Mouse (Mus musculus) gastrocnemius, adult 8-10 months (tissue): ENCODE data around the gene Med11. TPM values are rescaled to one million over a fixed set of nuclear protein-coding genes. Genes with fewer than 3 reads are reported as not detected.
"Not testable (repeated sequence)": the region's sequence is repeated elsewhere in the genome, so short reads cannot be mapped to it uniquely, and the experiment has no call there.

Experiments used
- DNase-seq, 2 experiments: peaks; one replicate each; pipeline ENCODE4 v3.0.0; 2022; ENCODE audit warnings: low spot score in 2 of 2
- total RNA-seq, 4 experiments: library from RNA; stranded (reverse); gene quantifications; 2 replicates each; pipeline ENCODE4 v1.2.4; 2022

Gene Med11
- 1 to 10 TPM; 4.1 to 5.3 (median 4.6) TPM for total RNA-seq

- DNase-seq: peak; percentile 94 to 97
Observed at GRCm38 (mm10) chr11:70451797-70452498, at the start of gene Med11. Gene Med11, plus strand, starts transcription at chr11:70451919.

- no peak for DNase-seq
Observed at GRCm38 (mm10) chr11:70403598-70403997, 48.1 kb upstream of the Med11 start.

- DNase-seq: peak; percentile 61 to 72
Observed at GRCm38 (mm10) chr11:70409594-70410296, 42.0 kb upstream of the Med11 start, which contains the start of gene Pelp1. Gene Pelp1, minus strand, starts transcription at chr11:70410031.

- DNase-seq: no peak
Observed at GRCm38 (mm10) chr11:70410297-70410643, 41.4 kb upstream of the Med11 start.

- no peak for DNase-seq
Observed at GRCm38 (mm10) chr11:70412591-70412990, 39.1 kb upstream of the Med11 start.

GRCm38 (mm10) chr11:70413961-70414360 lies 37.8 kb upstream of the Med11 start:
- peak; percentile 35 to 49 for DNase-seq

GRCm38 (mm10) chr11:70418199-70418598 lies 33.5 kb upstream of the Med11 start:
- no peak for DNase-seq

GRCm38 (mm10) chr11:70419486-70419885 lies 32.2 kb upstream of the Med11 start:
- no peak for DNase-seq

GRCm38 (mm10) chr11:70426598-70426997 lies 25.1 kb upstream of the Med11 start:
- DNase-seq: not testable (repeated sequence)

- DNase-seq: no peak
Observed at GRCm38 (mm10) chr11:70431574-70431973, 20.1 kb upstream of the Med11 start.

GRCm38 (mm10) chr11:70432048-70432894 lies 19.4 kb upstream of the Med11 start, which contains the start of gene Arrb2:
Gene Arrb2, plus strand, starts transcription at chr11:70432635.
- DNase-seq: peak; percentile 90 to 96

GRCm38 (mm10) chr11:70432895-70433568 lies 18.7 kb upstream of the Med11 start:
- no peak for DNase-seq

- DNase-seq: no peak
Observed at GRCm38 (mm10) chr11:70433569-70433943, 18.2 kb upstream of the Med11 start.

GRCm38 (mm10) chr11:70433951-70434350 lies 17.8 kb upstream of the Med11 start:
- DNase-seq: no peak

GRCm38 (mm10) chr11:70435476-70435875 lies 16.2 kb upstream of the Med11 start:
- DNase-seq: no peak

GRCm38 (mm10) chr11:70437426-70437825 lies 14.3 kb upstream of the Med11 start:
- DNase-seq: no peak

- no peak for DNase-seq
Observed at GRCm38 (mm10) chr11:70438728-70439374, 12.9 kb upstream of the Med11 start.

GRCm38 (mm10) chr11:70440637-70441036 lies 11.1 kb upstream of the Med11 start:
- DNase-seq: no peak

GRCm38 (mm10) chr11:70441882-70442281 lies 9.8 kb upstream of the Med11 start:
- no peak for DNase-seq

GRCm38 (mm10) chr11:70443964-70444363 lies 7.8 kb upstream of the Med11 start:
- DNase-seq: no peak

GRCm38 (mm10) chr11:70444667-70445066 lies 7.1 kb upstream of the Med11 start:
- DNase-seq: no peak
